Mouse (Mus musculus): Measurements from ENCODE around the gene Arfip1.
"Not testable (repeated sequence)": the region's sequence is repeated elsewhere in the genome, so short reads cannot be mapped to it uniquely, and the experiment has no call there.

Arfip1 gene

DNA sequence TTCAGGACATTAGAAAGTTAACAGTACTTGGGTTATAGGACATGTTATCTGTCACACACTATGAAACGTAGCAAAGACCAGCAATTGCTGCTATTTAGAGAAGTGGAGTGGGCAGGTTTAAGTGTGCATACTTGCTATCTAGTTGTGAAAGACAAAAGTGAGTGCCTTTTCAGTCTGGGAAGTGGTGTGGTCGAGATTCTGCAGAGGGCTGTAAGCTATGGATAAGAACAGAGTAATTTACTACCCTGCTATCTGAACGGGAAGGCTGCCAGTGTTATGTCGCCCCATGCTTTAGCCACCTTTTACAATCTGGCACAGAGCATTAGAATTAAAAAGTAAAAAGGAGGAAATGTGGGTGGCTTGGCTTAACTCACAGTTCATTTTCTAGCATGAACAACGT lies 4.3 kb upstream of the Arfip1 start:
- in situ Hi-C loops (cut with MboI; ENCODE audit: unreplicated experiment in 2 of 2): loop anchor here (10.0 to 25.0 kb wide), 3 partner anchors 976 to 1558 kb away; partner anchors contain the start of genes Gatb (in 1 of the 2) and Rps3a1 (in 1 of the 2)

- in situ Hi-C loops (cut with MboI; ENCODE audit: unreplicated experiment in 2 of 2): loop anchor here (10.0 to 25.0 kb wide), 3 partner anchors 979 to 1562 kb away; partner anchors contain the start of genes Gatb (in 1 of the 2) and Rps3a1 (in 1 of the 2)
Observed at GRCm38 (mm10) chr3:84582913-84583276, 470 bp upstream of the Arfip1 start.

DNA sequence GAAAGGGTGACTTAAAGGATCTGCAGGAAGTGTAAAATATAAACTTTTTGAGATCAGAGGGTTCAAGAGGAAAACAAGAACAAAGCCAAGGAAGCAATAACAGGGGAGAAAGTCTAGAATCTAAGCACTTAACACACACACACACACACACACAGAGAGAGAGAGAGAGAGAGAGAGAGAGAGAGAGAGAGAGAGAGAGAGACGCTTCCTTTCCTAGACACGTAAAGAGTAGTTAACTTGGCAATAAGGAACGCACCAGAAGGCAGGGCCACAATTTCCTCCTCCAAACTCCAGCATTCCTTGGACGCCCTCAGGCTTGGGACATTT lies 766 bp downstream of the Arfip1 start:
- in situ Hi-C loops (cut with MboI; ENCODE audit: unreplicated experiment in 2 of 2): loop anchor here (10.0 to 25.0 kb wide), 3 partner anchors 981 to 1563 kb away; partner anchors contain the start of genes Gatb (in 1 of the 2) and Rps3a1 (in 1 of the 2)

- in situ Hi-C loops (cut with MboI; ENCODE audit: unreplicated experiment in 2 of 2): loop anchor here (10.0 to 25.0 kb wide), 3 partner anchors 982 to 1564 kb away; partner anchors contain the start of genes Gatb (in 1 of the 2) and Rps3a1 (in 1 of the 2)
Observed at GRCm38 (mm10) chr3:84580716-84581115, 1.7 kb downstream of the Arfip1 start.

DNA sequence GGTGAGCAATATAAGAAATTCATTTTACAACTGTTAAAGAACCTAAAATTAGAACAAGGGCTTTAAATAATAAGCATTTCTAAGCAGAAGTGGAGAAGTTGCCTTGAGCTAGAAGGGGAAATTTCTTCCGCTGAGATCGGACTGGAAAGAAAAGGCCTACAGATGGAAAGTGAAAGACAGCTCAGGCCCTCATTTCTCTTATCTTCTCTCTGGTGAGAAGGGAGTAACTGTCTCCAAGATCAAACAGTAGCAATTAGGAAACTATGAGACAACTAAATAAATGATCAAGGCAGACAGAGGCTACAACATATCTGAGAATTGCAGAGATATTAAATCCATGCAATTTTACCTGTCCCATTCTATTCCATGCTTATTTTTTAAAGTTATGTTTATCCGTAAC lies 11.9 kb downstream of the Arfip1 start:
- in situ Hi-C loops (cut with MboI; ENCODE audit: unreplicated experiment in 2 of 2): no loop called here

GRCm38 (mm10) chr3:84569587-84569986 lies 12.8 kb downstream of the Arfip1 start:
- in situ Hi-C loops (cut with MboI; ENCODE audit: unreplicated experiment in 2 of 2): no loop called here

GRCm38 (mm10) chr3:84568540-84568939 lies 13.9 kb downstream of the Arfip1 start:
- in situ Hi-C loops (cut with MboI; ENCODE audit: unreplicated experiment in 2 of 2): no loop called here

DNA sequence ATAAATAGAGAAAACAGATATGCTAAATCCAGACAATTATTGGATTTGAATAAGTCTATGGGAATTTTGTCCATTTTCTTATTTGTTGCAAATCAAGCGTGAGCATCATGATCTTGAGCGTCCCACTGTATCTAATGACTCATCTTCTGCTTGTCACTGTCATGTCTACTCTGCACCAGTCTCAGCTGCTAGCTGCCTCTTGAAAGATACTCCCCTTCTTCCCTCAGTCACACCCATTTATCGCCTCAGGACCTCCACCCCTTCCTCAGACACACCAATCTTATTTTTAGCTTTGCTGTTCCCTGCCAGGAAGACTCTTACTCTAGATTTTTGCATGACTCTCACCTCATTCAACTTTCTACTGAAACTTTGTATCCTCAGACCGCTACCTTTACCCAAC lies 19.0 kb downstream of the Arfip1 start:
- in situ Hi-C loops (cut with MboI; ENCODE audit: unreplicated experiment in 2 of 2): no loop called here

- in situ Hi-C loops (cut with MboI; ENCODE audit: unreplicated experiment in 2 of 2): not testable (repeated sequence)
Observed at GRCm38 (mm10) chr3:84562911-84563310, 19.5 kb downstream of the Arfip1 start.

- in situ Hi-C loops (cut with MboI; ENCODE audit: unreplicated experiment in 2 of 2): no loop called here
Observed at GRCm38 (mm10) chr3:84558301-84558700, 24.1 kb downstream of the Arfip1 start.

GRCm38 (mm10) chr3:84555780-84556179 lies 26.6 kb downstream of the Arfip1 start:
- in situ Hi-C loops (cut with MboI; ENCODE audit: unreplicated experiment in 2 of 2): no loop called here

DNA sequence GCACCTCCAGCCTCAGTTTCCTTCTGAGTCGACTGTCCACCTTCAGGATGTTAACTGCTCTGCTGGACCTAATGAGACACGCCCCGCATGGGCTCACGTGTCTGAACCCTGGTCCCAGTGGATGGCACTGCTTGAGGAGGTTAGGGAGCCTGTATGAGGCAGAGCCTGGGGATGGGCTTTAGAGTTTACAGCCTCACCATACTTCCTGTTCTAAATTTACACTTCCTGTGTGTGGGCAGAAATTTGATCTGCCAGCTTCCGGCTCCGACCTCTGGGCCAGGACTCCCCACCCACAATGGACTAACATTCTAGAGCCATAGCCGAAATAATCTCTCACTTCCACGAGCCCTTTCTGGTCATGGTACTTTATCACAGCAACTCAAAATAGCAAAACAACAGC lies 35.2 kb downstream of the Arfip1 start:
- in situ Hi-C loops (cut with MboI; ENCODE audit: unreplicated experiment in 2 of 2): loop anchor here (25.0 kb wide), 2 partner anchors 760 to 1260 kb away; no protein-coding TSS in a partner anchor

- in situ Hi-C loops (cut with MboI; ENCODE audit: unreplicated experiment in 2 of 2): loop anchor here (5.0 to 25.0 kb wide), 4 partner anchors 195 to 1255 kb away; no protein-coding TSS in a partner anchor
Observed at GRCm38 (mm10) chr3:84542450-84542849, 40.0 kb downstream of the Arfip1 start.

DNA sequence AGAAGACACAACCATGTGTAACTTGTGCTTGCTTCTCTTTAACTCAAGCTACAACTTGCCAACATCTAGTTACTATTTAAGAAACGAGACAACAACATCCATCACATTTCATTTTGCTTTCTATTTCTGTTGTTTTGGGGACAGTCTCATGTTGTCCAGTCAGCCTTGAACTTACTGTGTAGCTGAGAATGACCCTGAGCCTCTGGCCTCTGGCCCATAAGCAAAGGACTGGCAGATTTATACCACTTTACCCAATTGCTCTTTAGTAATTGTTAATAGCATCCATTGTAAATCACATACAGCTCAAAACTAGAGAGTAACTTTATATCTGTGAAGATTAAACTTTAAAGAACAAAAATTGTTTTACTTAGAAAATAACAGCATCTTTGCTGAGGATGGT lies 40.5 kb downstream of the Arfip1 start:
- in situ Hi-C loops (cut with MboI; ENCODE audit: unreplicated experiment in 2 of 2): loop anchor here (5.0 to 25.0 kb wide), 4 partner anchors 195 to 1255 kb away; no protein-coding TSS in a partner anchor

DNA sequence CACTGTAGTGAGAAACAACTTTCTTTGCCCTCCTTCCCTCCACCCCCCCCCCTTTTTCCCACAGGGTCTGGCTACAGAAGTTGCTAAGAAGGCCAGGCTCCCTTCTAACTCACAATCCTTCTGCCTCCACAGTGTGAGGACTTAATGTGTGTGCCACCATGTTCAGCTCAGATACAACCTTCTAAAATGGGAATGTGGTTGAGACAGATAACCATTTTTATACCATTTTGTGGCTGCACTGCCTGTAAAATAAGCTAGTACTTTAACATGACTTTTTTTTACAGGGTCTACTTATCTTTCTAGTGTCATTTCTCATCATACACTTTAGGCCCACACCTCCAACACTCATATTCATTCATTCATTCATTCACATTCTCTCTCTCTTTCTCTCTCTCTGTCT lies 41.8 kb downstream of the Arfip1 start:
- in situ Hi-C loops (cut with MboI; ENCODE audit: unreplicated experiment in 2 of 2): loop anchor here (5.0 to 25.0 kb wide), 4 partner anchors 193 to 1253 kb away; no protein-coding TSS in a partner anchor

DNA sequence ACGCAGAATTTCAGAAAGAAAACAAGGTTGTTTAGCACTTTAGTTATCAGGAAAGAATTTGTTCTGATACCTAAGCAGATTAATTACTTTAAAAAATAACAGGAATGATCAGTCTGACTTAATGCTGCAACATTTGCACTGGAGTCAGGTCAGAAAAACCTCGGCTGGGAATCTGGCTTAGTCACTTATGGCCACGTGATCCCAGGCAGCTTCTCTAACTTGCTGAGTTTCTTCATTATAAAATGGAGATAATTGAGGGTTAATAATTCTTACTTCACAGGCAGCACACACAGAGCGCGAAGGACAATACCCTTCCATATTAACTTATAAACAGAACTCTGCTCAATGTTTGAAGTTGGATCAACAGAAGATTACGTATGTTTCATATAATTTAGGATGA lies 45.4 kb downstream of the Arfip1 start:
- in situ Hi-C loops (cut with MboI; ENCODE audit: unreplicated experiment in 2 of 2): loop anchor here (10.0 to 25.0 kb wide), 4 partner anchors 192 to 1250 kb away; partner anchors contain the start of gene Gm6525 (in 1 of the 2)

DNA sequence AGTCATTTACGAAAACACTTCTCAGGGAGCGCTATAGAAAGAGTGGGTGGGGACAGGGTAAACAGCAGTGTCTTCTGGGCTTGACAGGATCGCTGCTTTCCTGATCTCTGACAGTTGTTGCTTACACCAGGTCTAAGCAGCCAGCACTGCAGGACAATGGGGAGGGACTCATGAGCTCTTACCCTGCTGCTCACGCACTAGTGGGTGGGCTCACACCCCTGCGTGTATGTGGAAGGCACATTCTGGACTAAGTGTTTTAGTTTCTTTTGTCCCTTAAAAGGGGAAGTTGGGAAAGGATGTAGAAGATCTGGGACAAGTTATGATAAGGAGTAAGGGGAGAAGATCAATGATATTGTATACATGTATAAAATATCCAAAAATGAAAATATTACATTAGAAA lies 49.2 kb downstream of the Arfip1 start:
- in situ Hi-C loops (cut with MboI; ENCODE audit: unreplicated experiment in 2 of 2): loop anchor here (10.0 to 25.0 kb wide), 4 partner anchors 188 to 1246 kb away; partner anchors contain the start of gene Gm6525 (in 1 of the 2)

- in situ Hi-C loops (cut with MboI; ENCODE audit: unreplicated experiment in 2 of 2): loop anchor here (25.0 kb wide), 2 partner anchors 742 to 1242 kb away; no protein-coding TSS in a partner anchor
Observed at GRCm38 (mm10) chr3:84529021-84529420, 53.4 kb downstream of the Arfip1 start.

GRCm38 (mm10) chr3:84524952-84525351 lies 57.5 kb downstream of the Arfip1 start:
- in situ Hi-C loops (cut with MboI; ENCODE audit: unreplicated experiment in 2 of 2): loop anchor here (25.0 kb wide), 2 partner anchors 738 to 1238 kb away; no protein-coding TSS in a partner anchor

- in situ Hi-C loops (cut with MboI; ENCODE audit: unreplicated experiment in 2 of 2): no loop called here
Observed at GRCm38 (mm10) chr3:84516163-84516562, 66.3 kb downstream of the Arfip1 start.

DNA sequence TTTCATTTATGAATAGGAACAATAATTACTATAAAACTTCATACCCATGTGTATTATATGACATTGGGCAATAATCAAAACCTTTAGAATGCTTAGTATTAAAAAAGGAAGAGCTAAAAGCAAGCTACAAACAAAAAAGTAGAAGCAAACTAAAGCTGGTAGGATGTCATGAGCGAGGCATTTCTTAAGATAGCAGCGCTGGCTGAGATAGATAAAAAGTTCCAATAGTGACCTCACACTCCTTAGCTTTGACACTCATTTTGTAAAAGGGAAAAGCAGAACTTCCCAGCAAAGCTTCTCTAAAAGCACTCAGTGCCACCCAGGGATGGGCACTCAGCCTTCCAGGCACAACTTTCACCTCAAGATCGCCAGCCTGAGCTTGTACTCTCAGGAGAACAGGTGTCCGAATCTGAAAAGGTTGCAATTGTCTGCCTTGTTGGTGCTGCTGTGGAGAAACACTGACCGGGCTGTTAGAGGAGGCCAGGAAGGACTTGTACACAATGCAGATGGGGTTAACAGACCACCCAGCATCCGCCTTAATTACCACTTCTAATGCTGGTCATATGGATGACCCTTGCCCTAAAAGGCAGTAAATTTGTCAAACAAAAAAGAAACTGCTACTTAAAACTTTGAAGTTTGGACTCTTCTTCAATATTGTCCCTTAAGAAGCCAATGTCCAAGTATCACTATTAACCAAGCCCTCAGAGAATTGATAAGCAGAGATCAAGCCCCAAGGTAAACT lies 69.5 kb downstream of the Arfip1 start:
- in situ Hi-C loops (cut with MboI; ENCODE audit: unreplicated experiment in 2 of 2): no loop called here

- in situ Hi-C loops (cut with MboI; ENCODE audit: unreplicated experiment in 2 of 2): no loop called here
Observed at GRCm38 (mm10) chr3:84505193-84505592, 77.2 kb downstream of the Arfip1 start.
